Mouse (Mus musculus): Measurements from ENCODE around the gene Nr2f1.

GRCm38 (mm10) chr13:78201871-78202565 is 2.5 kb upstream of the Nr2f1 start:
- TF ChIP-seq CTCF (IDR thresholded peaks at IDR 0.05; ENCODE audit: low read depth, low read length): no peak
- no peak for TF ChIP-seq POLR2A (IDR thresholded peaks at IDR 0.05; ENCODE audit: extremely low read depth, insufficient read depth, low read length)
